Mouse (Mus musculus): ENCODE data around the gene Fbf1. TPM values are rescaled to one million over a fixed set of nuclear protein-coding genes. Genes with fewer than 3 reads are reported as not detected.

The Fbf1 gene
- polyA plus RNA-seq, 1 experiment from 2014 or later: 36.8 TPM

DNA sequence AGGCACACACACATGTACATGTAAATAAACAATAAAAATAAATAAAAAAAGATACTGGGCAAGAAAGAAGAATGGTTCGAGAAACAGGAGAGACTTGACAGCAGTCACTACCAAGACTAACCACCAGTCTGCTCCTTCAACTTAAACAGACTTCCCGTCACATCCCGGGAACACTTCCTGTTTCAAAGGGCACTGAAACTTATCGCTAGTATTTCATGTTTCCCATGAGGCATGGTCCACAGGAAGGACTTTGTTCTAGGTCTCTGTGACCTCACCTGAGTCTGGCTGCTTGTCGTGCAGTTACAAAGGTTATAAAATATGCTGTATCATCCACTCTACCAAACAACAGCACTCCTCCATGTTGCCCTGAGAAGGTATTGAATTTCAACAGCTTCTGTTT lies 27.3 kb upstream of the Fbf1 start:
- no peaks in the 10 kb centered on the region for H3K9me3 ChIP-seq (ENCODE audit: control insufficient read depth, low read length)
- no peaks in the 10 kb centered on the region for H3K27me3 ChIP-seq (ENCODE audit: control insufficient read depth, insufficient read depth, low read length)
- 62% methylated on average over 5 of the region's 5 CpGs for WGBS
- no peak for ATAC-seq (ENCODE audit: low FRiP score, low TSS enrichment)
- no peak overlapping the region for H3K4me3 ChIP-seq (ENCODE audit: low read length)
- no peak overlapping the region for H3K9ac ChIP-seq (ENCODE audit: low read depth, low read length)
- H3K4me2 ChIP-seq (replicated peaks; ENCODE audit: low read depth, low read length): no peak overlapping the region
- no peak overlapping the region for H3K27ac ChIP-seq (ENCODE audit: low read depth, low read length)
- H3K36me3 ChIP-seq (ENCODE audit: control insufficient read depth, insufficient read depth, low read length): peaks cover 11% of the 10 kb centered on the region; the same call in 1 of the 2 replicates
- H3K4me1 ChIP-seq (ENCODE audit: control insufficient read depth, insufficient read depth, low read length): peaks cover 11% of the 10 kb centered on the region; the same call in 1 of the 2 replicates

DNA sequence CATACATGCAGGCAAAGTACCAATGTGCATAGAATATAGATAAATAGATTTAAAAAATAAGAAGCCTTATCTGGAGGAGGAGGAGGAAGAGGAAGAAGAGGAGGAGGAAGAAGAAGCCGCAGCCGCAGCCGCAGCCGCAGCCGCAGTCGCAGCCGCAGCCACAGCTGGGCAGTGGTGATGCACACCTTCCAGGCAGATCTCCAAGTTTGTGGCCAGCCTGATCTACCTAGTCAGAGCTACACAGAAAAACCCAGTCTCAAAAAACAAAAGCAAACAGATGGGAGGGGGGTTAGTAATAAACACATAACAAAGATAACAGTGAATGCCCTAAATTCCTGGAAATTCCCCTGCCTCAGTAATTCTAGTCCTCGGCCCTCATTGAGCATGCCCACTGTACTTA lies 26.7 kb upstream of the Fbf1 start:
- no peak overlapping the region for H3K4me2 ChIP-seq (replicated peaks; ENCODE audit: low read depth, low read length)
- H3K36me3 ChIP-seq (ENCODE audit: control insufficient read depth, insufficient read depth, low read length): peaks cover 12% of the 10 kb centered on the region; the same call in 1 of the 2 replicates
- H3K4me1 ChIP-seq (ENCODE audit: control insufficient read depth, insufficient read depth, low read length): peaks cover 11% of the 10 kb centered on the region; the same call in 1 of the 2 replicates
- WGBS: 92% methylated on average over 8 of the region's 8 CpGs
- no peaks in the 10 kb centered on the region for H3K9me3 ChIP-seq (ENCODE audit: control insufficient read depth, low read length)
- ATAC-seq (ENCODE audit: low FRiP score, low TSS enrichment): no peak
- H3K9ac ChIP-seq (ENCODE audit: low read depth, low read length): no peak overlapping the region
- no peak overlapping the region for H3K4me3 ChIP-seq (ENCODE audit: low read length)
- no peak overlapping the region for H3K27ac ChIP-seq (ENCODE audit: low read depth, low read length)
- no peaks in the 10 kb centered on the region for H3K27me3 ChIP-seq (ENCODE audit: control insufficient read depth, insufficient read depth, low read length)

DNA sequence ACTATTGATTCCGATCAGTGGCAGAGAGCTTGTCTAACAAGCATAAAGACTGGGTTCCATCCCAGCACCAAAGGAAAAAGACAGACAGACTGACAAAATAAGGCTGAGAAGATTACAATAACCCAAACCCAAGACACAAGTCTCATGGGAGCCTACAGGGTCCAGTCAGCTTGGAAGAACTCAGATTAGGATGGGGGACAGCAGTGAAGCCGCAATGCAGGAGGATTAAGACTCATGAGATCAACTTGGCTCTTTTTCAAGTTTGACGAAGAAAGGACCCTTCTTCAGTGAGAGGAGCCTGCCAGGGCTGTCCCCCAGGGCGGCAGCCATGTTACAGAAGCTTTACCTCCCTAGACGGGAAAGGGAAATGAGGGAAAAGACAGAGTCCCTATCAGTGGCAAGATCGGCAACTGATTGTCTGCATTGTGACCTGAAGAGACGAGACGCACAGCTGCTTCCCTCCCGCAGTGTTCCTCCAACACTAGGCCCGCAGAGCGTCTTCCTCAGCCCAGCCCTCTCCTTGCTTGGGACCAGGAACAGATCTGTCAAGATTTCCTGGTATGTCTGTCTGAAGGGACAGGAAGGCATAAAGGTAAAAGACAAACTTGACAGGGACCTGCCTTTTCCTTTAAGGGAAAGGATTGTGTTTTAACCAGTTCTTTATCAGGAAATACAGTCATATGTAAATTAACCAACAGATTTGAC lies 19.4 kb upstream of the Fbf1 start:
- Histone ChIP-seq H3K9ac (ENCODE audit: low read depth, low read length) (no peak overlapping the region), H3K9me3 (ENCODE audit: control insufficient read depth, low read length) (no peaks in the 10 kb centered on the region), H3K4me1 (ENCODE audit: control insufficient read depth, insufficient read depth, low read length) (no peaks in the 10 kb centered on the region), H3K27me3 (ENCODE audit: control insufficient read depth, insufficient read depth, low read length) (no peaks in the 10 kb centered on the region), H3K27ac (ENCODE audit: low read depth, low read length) (no peak overlapping the region), H3K4me3 (ENCODE audit: low read length) (no peak overlapping the region), H3K36me3 (ENCODE audit: control insufficient read depth, insufficient read depth, low read length) (peaks cover 37% of the 10 kb centered on the region), H3K4me2 (replicated peaks; ENCODE audit: low read depth, low read length) (no peak overlapping the region)
- ATAC-seq (ENCODE audit: low FRiP score, low TSS enrichment): no peak
- WGBS: 72% methylated on average over 11 of the region's 11 CpGs

DNA sequence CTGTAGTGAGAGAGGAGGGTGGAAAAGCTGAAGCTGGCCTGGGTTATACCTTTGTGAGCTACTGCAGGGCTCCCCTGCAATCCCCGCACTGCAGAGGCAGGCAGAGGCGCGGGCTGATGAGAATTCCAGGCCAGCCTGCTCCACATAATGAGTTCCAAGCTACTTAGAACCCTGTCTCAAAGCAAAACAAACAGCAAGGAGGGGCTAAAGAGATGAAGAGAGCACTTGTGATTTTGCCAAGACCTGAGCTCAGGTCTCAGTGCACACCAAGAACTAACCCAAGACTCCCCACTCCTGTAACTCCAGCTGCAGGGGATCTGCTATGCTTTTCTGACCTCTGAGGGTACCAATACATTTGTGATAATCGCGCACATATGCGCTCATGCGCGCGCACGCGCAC lies 18.4 kb upstream of the Fbf1 start:
- 92% methylated on average over 11 of the region's 11 CpGs for WGBS

DNA sequence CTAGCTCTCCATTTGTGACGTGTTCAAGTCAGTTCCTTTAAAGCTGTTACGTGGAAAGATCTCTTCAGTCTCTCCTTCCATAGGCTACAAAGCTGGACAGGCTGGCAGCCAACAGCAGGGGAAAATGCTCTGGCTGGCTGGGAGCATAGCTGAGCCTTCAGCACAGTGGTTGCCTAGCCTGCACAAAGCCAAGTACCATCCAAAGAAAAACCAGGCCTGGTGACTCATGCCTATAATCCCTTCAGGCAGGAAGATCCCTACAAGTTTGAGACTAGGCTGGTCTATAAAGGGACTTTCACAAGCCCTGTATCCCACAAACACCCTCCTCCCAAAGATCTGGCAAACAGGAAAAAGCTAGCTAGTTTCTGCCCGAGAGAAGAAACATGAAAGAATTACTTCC lies 17.9 kb upstream of the Fbf1 start:
- Histone ChIP-seq H3K4me1 (ENCODE audit: control insufficient read depth, insufficient read depth, low read length) (no peaks in the 10 kb centered on the region), H3K27ac (ENCODE audit: low read depth, low read length) (no peak overlapping the region), H3K4me2 (replicated peaks; ENCODE audit: low read depth, low read length) (no peak overlapping the region), H3K27me3 (ENCODE audit: control insufficient read depth, insufficient read depth, low read length) (no peaks in the 10 kb centered on the region), H3K36me3 (ENCODE audit: control insufficient read depth, insufficient read depth, low read length) (peaks cover 37% of the 10 kb centered on the region), H3K9me3 (ENCODE audit: control insufficient read depth, low read length) (no peaks in the 10 kb centered on the region), H3K4me3 (ENCODE audit: low read length) (no peak overlapping the region), H3K9ac (ENCODE audit: low read depth, low read length) (no peak overlapping the region)
- no peak for ATAC-seq (ENCODE audit: low FRiP score, low TSS enrichment)
- WGBS: 92% methylated on average over 3 of the region's 3 CpGs

More for the DNA sequence above, 18.4 kb upstream of the Fbf1 start:
- peaks cover 37% of the 10 kb centered on the region for H3K36me3 ChIP-seq (ENCODE audit: control insufficient read depth, insufficient read depth, low read length)
- H3K4me1 ChIP-seq (ENCODE audit: control insufficient read depth, insufficient read depth, low read length): no peaks in the 10 kb centered on the region
- no peaks in the 10 kb centered on the region for H3K9me3 ChIP-seq (ENCODE audit: control insufficient read depth, low read length)
- H3K27me3 ChIP-seq (ENCODE audit: control insufficient read depth, insufficient read depth, low read length): no peaks in the 10 kb centered on the region
- no peak overlapping the region for H3K4me2 ChIP-seq (replicated peaks; ENCODE audit: low read depth, low read length)
- H3K27ac ChIP-seq (ENCODE audit: low read depth, low read length): no peak overlapping the region
- no peak overlapping the region for H3K4me3 ChIP-seq (ENCODE audit: low read length)
- H3K9ac ChIP-seq (ENCODE audit: low read depth, low read length): no peak overlapping the region
- ATAC-seq (ENCODE audit: low FRiP score, low TSS enrichment): no peak

DNA sequence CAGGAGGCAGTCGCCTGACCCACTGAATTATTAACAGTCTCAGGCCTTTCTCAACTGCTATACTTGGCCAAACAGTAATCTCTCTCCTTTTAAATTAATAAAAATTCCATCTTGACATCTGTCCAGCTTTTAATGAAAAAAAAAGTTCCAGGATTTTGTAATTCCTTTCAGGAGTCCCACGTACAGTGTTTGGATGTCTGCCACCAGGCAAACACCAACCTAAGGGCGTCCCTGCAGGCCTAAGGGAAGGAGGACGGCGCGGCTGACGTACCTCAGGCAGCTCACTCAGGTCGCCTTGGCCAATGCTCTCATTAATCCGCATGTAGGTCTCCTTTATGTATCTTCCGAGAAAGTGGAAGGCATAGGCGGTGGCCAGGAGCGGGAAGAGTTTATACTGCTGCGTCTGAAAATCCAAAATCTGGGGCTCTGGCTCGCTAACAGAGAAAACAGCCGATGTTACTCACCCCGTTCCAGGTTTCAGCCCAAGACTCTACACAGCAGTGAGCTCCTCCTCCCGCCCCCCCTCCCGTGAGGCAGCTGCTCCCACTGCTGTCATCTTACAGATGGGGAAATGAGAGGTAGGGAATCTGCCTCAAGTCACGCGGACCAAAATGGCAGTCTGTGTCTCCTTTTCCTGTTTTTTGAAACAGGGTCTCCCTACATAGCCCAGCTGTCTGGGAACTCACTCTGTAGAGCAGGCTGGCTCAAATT lies 10.6 kb upstream of the Fbf1 start:
- Histone ChIP-seq H3K27ac (ENCODE audit: low read depth, low read length) (no peak overlapping the region), H3K27me3 (ENCODE audit: control insufficient read depth, insufficient read depth, low read length) (no peaks in the 10 kb centered on the region), H3K9me3 (ENCODE audit: control insufficient read depth, low read length) (no peaks in the 10 kb centered on the region), H3K4me1 (ENCODE audit: control insufficient read depth, insufficient read depth, low read length) (peaks cover 3% of the 10 kb centered on the region; the same call in 1 of the 2 replicates), H3K9ac (ENCODE audit: low read depth, low read length) (no peak overlapping the region), H3K4me3 (ENCODE audit: low read length) (no peak overlapping the region), H3K36me3 (ENCODE audit: control insufficient read depth, insufficient read depth, low read length) (peaks cover 55% of the 10 kb centered on the region), H3K4me2 (replicated peaks; ENCODE audit: low read depth, low read length) (no peak overlapping the region)
- ATAC-seq (ENCODE audit: low FRiP score, low TSS enrichment): no peak
- 92% methylated on average over 20 of the region's 20 CpGs for WGBS

DNA sequence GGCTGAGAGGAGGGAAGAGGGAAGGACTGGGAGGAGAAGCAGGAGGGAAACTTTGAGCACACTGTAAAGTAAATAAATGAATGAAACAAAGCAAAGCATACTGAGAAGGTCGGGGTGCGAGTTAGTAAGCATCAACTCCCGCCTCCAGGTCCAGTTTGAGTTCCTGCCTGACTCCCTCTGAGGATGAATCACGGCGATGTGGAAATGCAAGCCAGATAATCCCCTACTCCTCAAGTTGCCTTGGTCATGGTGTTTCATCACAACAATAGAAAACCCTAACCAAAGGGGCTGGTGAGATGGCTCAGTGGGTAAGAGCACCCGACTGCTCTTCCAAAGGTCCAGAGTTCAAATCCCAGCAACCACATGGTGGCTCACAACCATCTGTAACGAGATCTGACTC lies 8.0 kb upstream of the Fbf1 start:
- no peaks in the 10 kb centered on the region for H3K27me3 ChIP-seq (ENCODE audit: control insufficient read depth, insufficient read depth, low read length)
- H3K9me3 ChIP-seq (ENCODE audit: control insufficient read depth, low read length): no peaks in the 10 kb centered on the region
- ATAC-seq (ENCODE audit: low FRiP score, low TSS enrichment): no peak
- H3K4me2 ChIP-seq (replicated peaks; ENCODE audit: low read depth, low read length): no peak overlapping the region
- H3K4me3 ChIP-seq (ENCODE audit: low read length): no peak overlapping the region
- H3K27ac ChIP-seq (ENCODE audit: low read depth, low read length): no peak overlapping the region
- 0 out of 2 replicates have a peak overlapping the region, but pooled peaks have one; percentile 7 for H3K9ac ChIP-seq (ENCODE audit: low read depth, low read length)
- 85% methylated on average over 7 of the region's 7 CpGs for WGBS
- peaks cover 71% of the 10 kb centered on the region for H3K36me3 ChIP-seq (ENCODE audit: control insufficient read depth, insufficient read depth, low read length)
- peaks cover 3% of the 10 kb centered on the region; the same call in 1 of the 2 replicates for H3K4me1 ChIP-seq (ENCODE audit: control insufficient read depth, insufficient read depth, low read length)

DNA sequence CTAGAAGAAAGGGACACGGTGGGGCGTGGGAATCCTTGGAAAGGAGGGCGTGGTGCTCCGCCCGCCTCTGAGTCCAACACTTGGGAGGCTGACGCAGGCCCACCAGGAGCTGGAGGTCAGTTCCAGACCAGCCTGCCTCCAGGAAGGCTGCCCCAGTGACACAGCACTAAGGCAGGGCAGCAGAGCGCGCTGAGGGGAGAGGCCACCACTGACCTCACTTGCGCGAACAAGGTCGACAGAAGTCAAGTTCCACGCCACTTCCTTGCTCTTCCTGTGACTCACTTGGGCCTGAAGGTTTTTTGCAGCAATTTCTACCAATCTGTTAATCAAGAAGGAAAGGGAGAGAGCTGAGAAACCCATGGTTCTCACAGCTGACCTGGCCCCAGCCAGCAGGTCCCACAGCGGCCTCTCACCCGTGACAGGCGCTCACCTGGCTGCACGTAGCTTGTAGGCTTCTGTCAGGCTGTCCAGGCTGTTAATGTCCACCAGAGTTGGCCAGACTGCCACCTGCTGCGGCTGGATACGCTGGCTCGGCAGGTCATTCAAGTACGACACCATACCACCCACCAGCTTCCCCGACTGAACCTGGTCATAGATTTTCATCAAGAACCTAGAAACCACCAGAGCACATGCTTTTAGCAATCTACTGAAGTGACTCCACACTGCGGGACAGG lies 6.9 kb upstream of the Fbf1 start:
- H3K9me3 ChIP-seq (ENCODE audit: control insufficient read depth, low read length): no peaks in the 10 kb centered on the region
- H3K9ac ChIP-seq (ENCODE audit: low read depth, low read length): no peak overlapping the region
- H3K4me2 ChIP-seq (replicated peaks; ENCODE audit: low read depth, low read length): no peak overlapping the region
- H3K27ac ChIP-seq (ENCODE audit: low read depth, low read length): peak overlapping the region; percentile 76
- peak; percentile 68 for ATAC-seq (ENCODE audit: low FRiP score, low TSS enrichment)
- 65% methylated on average over 22 of the region's 22 CpGs for WGBS
- no peaks in the 10 kb centered on the region for H3K27me3 ChIP-seq (ENCODE audit: control insufficient read depth, insufficient read depth, low read length)
- peaks cover 63% of the 10 kb centered on the region for H3K36me3 ChIP-seq (ENCODE audit: control insufficient read depth, insufficient read depth, low read length)
- peaks cover 3% of the 10 kb centered on the region; the same call in 1 of the 2 replicates for H3K4me1 ChIP-seq (ENCODE audit: control insufficient read depth, insufficient read depth, low read length)
- H3K4me3 ChIP-seq (ENCODE audit: low read length): no peak overlapping the region

DNA sequence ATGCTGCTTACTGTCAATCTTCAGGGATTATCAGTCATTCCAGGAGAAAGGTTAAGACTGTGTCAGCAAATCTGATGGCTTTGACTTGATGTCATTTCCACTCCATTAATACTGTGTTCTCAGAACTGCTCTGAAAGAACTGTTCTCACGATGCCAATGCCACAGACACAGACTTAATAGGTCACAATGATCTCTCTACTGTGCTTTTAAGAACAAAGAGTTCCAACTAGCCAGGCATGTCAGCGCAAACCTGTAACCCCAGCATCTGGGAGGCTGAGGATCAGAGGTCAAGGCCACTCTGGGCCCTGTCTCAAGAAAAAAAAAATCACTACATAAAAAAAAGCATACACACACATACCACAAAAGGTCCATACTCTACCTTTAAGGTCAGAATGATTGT lies 4.0 kb upstream of the Fbf1 start:
- H3K9ac ChIP-seq (ENCODE audit: low read depth, low read length): no peak overlapping the region
- WGBS: 73% methylated on average over 2 of the region's 2 CpGs
- no peak for ATAC-seq (ENCODE audit: low FRiP score, low TSS enrichment)
- peaks cover 40% of the 10 kb centered on the region for H3K36me3 ChIP-seq (ENCODE audit: control insufficient read depth, insufficient read depth, low read length)
- H3K9me3 ChIP-seq (ENCODE audit: control insufficient read depth, low read length): no peaks in the 10 kb centered on the region
- H3K4me3 ChIP-seq (ENCODE audit: low read length): no peak overlapping the region
- no peak overlapping the region for H3K4me2 ChIP-seq (replicated peaks; ENCODE audit: low read depth, low read length)
- no peak overlapping the region for H3K27ac ChIP-seq (ENCODE audit: low read depth, low read length)
- H3K4me1 ChIP-seq (ENCODE audit: control insufficient read depth, insufficient read depth, low read length): peaks cover 5% of the 10 kb centered on the region; the same call in 1 of the 2 replicates
- no peaks in the 10 kb centered on the region for H3K27me3 ChIP-seq (ENCODE audit: control insufficient read depth, insufficient read depth, low read length)

Data from kidney, embryonic 14.5 days (tissue).